Comparison of ENCODE assay signal across 24 mouse cellular contexts in the genomic region with DNA sequence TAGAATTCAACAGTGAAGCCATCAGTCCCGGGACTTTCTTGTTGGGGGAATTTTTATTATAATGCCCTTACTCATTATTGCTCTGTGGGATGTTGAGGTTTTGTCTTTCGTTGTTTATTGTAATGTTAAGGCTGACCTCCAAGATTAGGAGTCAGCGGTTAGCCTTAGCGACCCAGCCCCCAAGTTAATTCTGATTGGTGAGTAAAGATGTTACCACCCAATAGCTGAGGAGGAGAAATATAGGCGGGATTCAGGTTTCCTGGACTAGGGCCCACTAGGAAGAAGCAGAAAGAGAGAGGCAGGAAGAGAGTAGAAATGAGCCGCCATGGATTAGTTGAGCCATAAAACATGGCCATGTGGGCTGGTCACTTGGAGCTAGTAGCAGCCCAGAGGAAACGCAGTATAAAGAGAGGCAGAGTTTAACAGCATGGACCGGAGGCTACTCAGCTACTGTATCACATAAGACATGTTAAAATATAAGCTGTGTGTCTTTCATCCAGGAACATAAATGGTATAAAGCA.
DNase-seq lines count a peak whose midpoint lies in the region; ATAC-seq and TF ChIP-seq lines count a peak whose summit lies in the region.
"Had no signal": no experiment of that assay in that cellular context is flagged by ENCODE, and none has a peak within 500 bp of the region (broad histone marks: within the 10 kb centered on the region; RNA-seq: fewer than 3 reads in every experiment).

No protein-coding gene starts in this region.

- no peaks in the 10 kb centered on the region for H3K4me1 ChIP-seq in limb, embryonic 11.5 days (ENCODE audit: control insufficient read depth, insufficient read depth, low read length)
- H3K4me1 ChIP-seq in limb, embryonic 10.5 days, result no peaks in the 10 kb centered on the region
- 0 out of 2 replicates have a peak, but pooled peaks cover 5% of the 10 kb centered on the region for H3K4me1 ChIP-seq in limb, embryonic 14.5 days (ENCODE audit: control insufficient read depth, insufficient read depth, low read length)
- H3K4me1 ChIP-seq: embryonic facial prominence, embryonic 12.5 days; embryonic facial prominence, embryonic 15.5 days; hindbrain, embryonic 12.5 days; hindbrain, embryonic 15.5 days; intestine, embryonic 15.5 days had no signal

- 0 out of 2 replicates have a peak, but pooled peaks have one; percentile 60 for ATAC-seq in limb, embryonic 11.5 days (ENCODE audit: insufficient number of reproducible peaks, low FRiP score, low TSS enrichment, low read depth)
- ATAC-seq in limb, embryonic 14.5 days (ENCODE audit: low FRiP score, low read depth), result peak; percentile 26; the same call in 1 of the 2 replicates
- ATAC-seq: forebrain, embryonic 14.5 days; forebrain, postnatal 0 days; intestine, embryonic 15.5 days had no signal

- TF ChIP-seq POLR2A in limb, embryonic 14.5 days (IDR thresholded peaks at IDR 0.05; ENCODE audit: borderline replicate concordance, extremely low read depth, insufficient read depth, insufficient read length), result no peak

- H3K9ac ChIP-seq in limb, embryonic 11.5 days (ENCODE audit: low read length), result no peak overlapping the region
- no peak overlapping the region for H3K9ac ChIP-seq in limb, embryonic 14.5 days (ENCODE audit: low read depth, low read length, severe bottlenecking)
- H3K9ac ChIP-seq: embryonic facial prominence, embryonic 12.5 days; embryonic facial prominence, embryonic 15.5 days; forebrain, postnatal 0 days; hindbrain, embryonic 12.5 days; hindbrain, embryonic 15.5 days; intestine, embryonic 15.5 days had no signal

- H3K27me3 ChIP-seq in limb, embryonic 11.5 days (ENCODE audit: control insufficient read depth, insufficient read depth, low read length), result no peaks in the 10 kb centered on the region
- no peaks in the 10 kb centered on the region for H3K27me3 ChIP-seq in limb, embryonic 10.5 days (ENCODE audit: low read depth, poor library complexity, severe bottlenecking)
- no peaks in the 10 kb centered on the region for H3K27me3 ChIP-seq in limb, embryonic 14.5 days (ENCODE audit: control insufficient read depth, insufficient read depth, low read length)
- H3K27me3 ChIP-seq: embryonic facial prominence, embryonic 12.5 days; embryonic facial prominence, embryonic 15.5 days; hindbrain, embryonic 12.5 days; hindbrain, embryonic 15.5 days; intestine, embryonic 15.5 days had no signal

- no peaks in the 10 kb centered on the region for H3K36me3 ChIP-seq in limb, embryonic 11.5 days (ENCODE audit: control insufficient read depth, insufficient read depth, low read length)
- H3K36me3 ChIP-seq in limb, embryonic 10.5 days, result no peaks in the 10 kb centered on the region
- H3K36me3 ChIP-seq in limb, embryonic 14.5 days (ENCODE audit: control insufficient read depth, insufficient read depth, low read length), result no peaks in the 10 kb centered on the region
- H3K36me3 ChIP-seq: embryonic facial prominence, embryonic 12.5 days; embryonic facial prominence, embryonic 15.5 days; hindbrain, embryonic 12.5 days; hindbrain, embryonic 15.5 days; intestine, embryonic 15.5 days had no signal

- no peak overlapping the region for H3K4me3 ChIP-seq in limb, embryonic 11.5 days (ENCODE audit: low read depth, low read length)
- no peak overlapping the region for H3K4me3 ChIP-seq in limb, embryonic 10.5 days
- H3K4me3 ChIP-seq in limb, embryonic 14.5 days (replicated peaks; ENCODE audit: low read length), result no peak overlapping the region
- H3K4me3 ChIP-seq: embryonic facial prominence, embryonic 12.5 days; embryonic facial prominence, embryonic 15.5 days; gastrocnemius, adult 2 months; hindbrain, embryonic 12.5 days; hindbrain, embryonic 15.5 days; intestine, embryonic 15.5 days had no signal

- 43% methylated on average over 8 of the region's 8 CpGs for WGBS in limb, embryonic 11.5 days
- WGBS in limb, embryonic 10.5 days, result 51% methylated on average over 8 of the region's 8 CpGs
- WGBS in limb, embryonic 14.5 days, result 41% methylated on average over 8 of the region's 8 CpGs

- DNase-seq in limb, embryonic 11.5 days (ENCODE audit: low spot score), result peak; percentile 31
- no peak for DNase-seq in limb, embryonic 10.5 days (ENCODE audit: low spot score)
- DNase-seq in ZHBTc4 (ENCODE audit: low read depth, low spot score), result peak; percentile 62
- no peak for DNase-seq in limb, embryonic 14.5 days (ENCODE audit: low spot score)
- DNase-seq in layer of hippocampus, postnatal 14 days (ENCODE audit: low spot score in 2 of 2), result no peak
- DNase-seq in adrenal gland, adult (ENCODE audit: inconsistent age in 2 of 2, low spot score in 1 of 2), result no peak
- DNase-seq: adrenal gland, adult 8-10 months; adrenal gland, postnatal 25 days; B cell, adult 2 months; cerebellum, adult 11-12 months; cerebellum, adult 8-10 months; cerebellum, postnatal 10 days; cerebellum, postnatal 36 days; forebrain, postnatal 0 days; gastrocnemius, adult 2 months; gastrocnemius, postnatal 14 days; heart, adult 11 months had no signal

- no peak overlapping the region for H3K27ac ChIP-seq in limb, embryonic 11.5 days (replicated peaks; ENCODE audit: low read depth, low read length)
- H3K27ac ChIP-seq in limb, embryonic 10.5 days, result no peak overlapping the region
- H3K27ac ChIP-seq in limb, embryonic 14.5 days (replicated peaks; ENCODE audit: low read depth, low read length), result no peak overlapping the region
- H3K27ac ChIP-seq: embryonic facial prominence, embryonic 12.5 days; embryonic facial prominence, embryonic 15.5 days; gastrocnemius, adult 2 months; hindbrain, embryonic 12.5 days; hindbrain, embryonic 15.5 days; intestine, embryonic 15.5 days had no signal

- no peaks in the 10 kb centered on the region for H3K9me3 ChIP-seq in limb, embryonic 11.5 days (ENCODE audit: control insufficient read depth, low read length)
- H3K9me3 ChIP-seq in limb, embryonic 10.5 days (replicated peaks), result no peaks in the 10 kb centered on the region
- H3K9me3 ChIP-seq in limb, embryonic 14.5 days (ENCODE audit: control insufficient read depth, low read length), result no peaks in the 10 kb centered on the region
- H3K9me3 ChIP-seq: embryonic facial prominence, embryonic 12.5 days; embryonic facial prominence, embryonic 15.5 days; hindbrain, embryonic 12.5 days; hindbrain, embryonic 15.5 days; intestine, embryonic 15.5 days had no signal

- no peak overlapping the region for H3K4me2 ChIP-seq in limb, embryonic 11.5 days (ENCODE audit: low read depth, severe bottlenecking)
- H3K4me2 ChIP-seq in limb, embryonic 14.5 days (replicated peaks; ENCODE audit: low read depth, low read length, severe bottlenecking), result no peak overlapping the region
- H3K4me2 ChIP-seq: embryonic facial prominence, embryonic 12.5 days; embryonic facial prominence, embryonic 15.5 days; heart, embryonic 11.5 days; hindbrain, embryonic 12.5 days; hindbrain, embryonic 15.5 days; intestine, embryonic 15.5 days had no signal

Comparison
In these comparisons a context has a peak if more than half of its experiments do, and no peak if none do; other contexts are left out.
1. DNase-seq: peak in limb, embryonic 11.5 days (single experiment) and ZHBTc4 (single experiment); none in limb, embryonic 10.5 days (single experiment), limb, embryonic 14.5 days (single experiment), layer of hippocampus, postnatal 14 days (0 of 2) and adrenal gland, adult (0 of 2).